Mouse (Mus musculus) cerebellum, postnatal 10 days (tissue): ENCODE results near the gene Atf3.
A peak's percentile ranks its signal among the peaks of the same experiment; 100 is the strongest.

ENCODE experiments used
- DNase-seq, 2 experiments: peaks; one replicate each; pipeline ENCODE4 v3.0.0; 2021; ENCODE audit warnings: mixed read lengths in 2 of 2

Atf3 gene

GRCm38 (mm10) chr1:191140983-191141382 is 76.9 kb downstream of the Atf3 start:
- no peak for DNase-seq

GRCm38 (mm10) chr1:191138874-191139495 is 78.9 kb downstream of the Atf3 start:
- DNase-seq, result no peak

GRCm38 (mm10) chr1:191138436-191138835 is 79.4 kb downstream of the Atf3 start:
- DNase-seq, result no peak

- no peak for DNase-seq
Measured at GRCm38 (mm10) chr1:191135406-191135805, 82.4 kb downstream of the Atf3 start.

- no peak for DNase-seq
Measured at GRCm38 (mm10) chr1:191132934-191133333, 84.9 kb downstream of the Atf3 start.

GRCm38 (mm10) chr1:191132240-191132639 is 85.6 kb downstream of the Atf3 start:
- DNase-seq, result no peak

- no peak for DNase-seq
Measured at GRCm38 (mm10) chr1:191131692-191132091, 86.1 kb downstream of the Atf3 start.

- peak; percentile 76 to 78 for DNase-seq
Measured at GRCm38 (mm10) chr1:191125811-191126638, 91.8 kb downstream of the Atf3 start.

GRCm38 (mm10) chr1:191124288-191124687 is 93.6 kb downstream of the Atf3 start:
- DNase-seq, result no peak

GRCm38 (mm10) chr1:191123696-191124095 is 94.1 kb downstream of the Atf3 start:
- no peak for DNase-seq

GRCm38 (mm10) chr1:191122744-191123143 is 95.1 kb downstream of the Atf3 start:
- no peak for DNase-seq
